Mouse (Mus musculus) kidney, adult 2 months (tissue): ENCODE results near the gene Shc4.

ENCODE experiments used
- CTCF ChIP-seq: fragments of 200-500 bp; conservative IDR thresholded peaks from 2 replicates; pipeline ENCODE4 v1.5.1; 2011; ENCODE audit warnings: low read depth, mild to moderate bottlenecking, control low read depth, low read length, moderate library complexity, mixed read lengths; ENCODE audit not compliant: insufficient read depth, insufficient read length
- POLR2A ChIP-seq: fragments of 200-500 bp; IDR thresholded peaks from one replicate; pipeline ENCODE4 v1.6.1; 2011; ENCODE audit warnings: low read depth, low read length, control low read depth

- no peak for TF ChIP-seq CTCF
- TF ChIP-seq POLR2A = no peak
These were observed 38.4 kb downstream of the Shc4 start for GRCm38 (mm10) chr2:125685441-125686150.
